ENCODE assay signal across 8 mouse cellular contexts in the genomic region with DNA sequence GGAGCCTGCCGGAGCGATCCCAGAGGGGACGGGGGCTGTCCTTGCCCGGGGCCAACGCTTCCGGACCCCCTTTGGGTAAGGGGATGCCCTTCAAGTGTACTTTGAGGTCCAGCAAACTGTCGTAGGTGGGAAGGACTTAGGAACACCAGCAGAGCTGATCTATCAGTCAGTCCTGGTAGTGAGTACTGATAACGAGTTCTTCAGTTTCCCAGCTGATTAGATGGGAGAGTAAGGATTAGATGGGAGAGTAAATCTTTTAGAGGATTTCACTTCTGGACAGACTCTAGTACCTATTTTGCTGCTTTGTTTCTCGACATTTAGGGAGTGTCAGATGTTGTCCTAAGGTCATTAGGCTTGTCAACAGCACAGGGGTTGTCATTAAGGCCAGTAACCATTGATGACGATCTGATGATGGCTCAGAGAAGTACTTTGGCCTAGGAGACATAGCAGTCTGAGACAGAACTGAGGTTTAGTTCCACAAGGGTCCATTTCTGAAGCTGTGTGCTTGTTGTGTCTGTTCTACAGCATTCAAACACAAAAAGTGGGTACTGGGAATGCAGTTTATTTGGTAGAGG. TPM values are rescaled to one million over a fixed set of nuclear protein-coding genes. Genes with fewer than 3 reads are reported as not detected.
A peak's percentile ranks its signal among the peaks of the same experiment; 100 is the strongest.
DNase-seq lines count a peak whose midpoint lies in the region; ATAC-seq and TF ChIP-seq lines count a peak whose summit lies in the region.

No protein-coding gene starts in this region.

- no peak for TF ChIP-seq POLR2A in olfactory bulb, adult 2 months (IDR thresholded peaks at IDR 0.05; ENCODE audit: insufficient read depth, low read depth, low read length)

- no peaks in the 10 kb centered on the region for H3K27me3 ChIP-seq in lung, embryonic 14.5 days (ENCODE audit: insufficient read depth, low read length)
- H3K27me3 ChIP-seq in embryonic facial prominence, embryonic 10.5 days (replicated peaks; ENCODE audit: low read depth, poor library complexity, severe bottlenecking) = no peaks in the 10 kb centered on the region
- H3K27me3 ChIP-seq in intestine, embryonic 15.5 days (replicated peaks) = no peaks in the 10 kb centered on the region

- peak; percentile 3 for DNase-seq in lung, embryonic 14.5 days
- DNase-seq in lung, postnatal 25 days (ENCODE audit: low spot score) = no peak
- no peak for DNase-seq in embryonic facial prominence, embryonic 10.5 days (ENCODE audit: low spot score)
- DNase-seq in adrenal gland, postnatal 25 days = no peak
- DNase-seq in frontal cortex, postnatal 36 days (ENCODE audit: low spot score in 2 of 2) = no peak
- no peak for DNase-seq in layer of hippocampus, adult 9-11 months

- H3K36me3 ChIP-seq in lung, embryonic 14.5 days (ENCODE audit: insufficient read depth) = 0 out of 2 replicates have a peak, but pooled peaks cover 10% of the 10 kb centered on the region
- H3K36me3 ChIP-seq in embryonic facial prominence, embryonic 10.5 days (replicated peaks) = peaks cover 24% of the 10 kb centered on the region
- H3K36me3 ChIP-seq in intestine, embryonic 15.5 days = no peaks in the 10 kb centered on the region

- 0 out of 2 replicates have a peak, but pooled peaks cover 2% of the 10 kb centered on the region for H3K4me1 ChIP-seq in lung, embryonic 14.5 days (ENCODE audit: insufficient read depth)
- peaks cover 14% of the 10 kb centered on the region for H3K4me1 ChIP-seq in embryonic facial prominence, embryonic 10.5 days
- peaks cover 5% of the 10 kb centered on the region for H3K4me1 ChIP-seq in intestine, embryonic 15.5 days (replicated peaks)
- peaks cover 6% of the 10 kb centered on the region for H3K4me1 ChIP-seq in olfactory bulb, adult 2 months (ENCODE audit: control insufficient read depth, insufficient read depth, low read length)

- under 1% methylated on average over 10 of the region's 10 CpGs for WGBS in lung, embryonic 14.5 days
- under 1% methylated on average over 10 of the region's 10 CpGs for WGBS in embryonic facial prominence, embryonic 10.5 days
- WGBS in intestine, embryonic 15.5 days = under 1% methylated on average over 10 of the region's 10 CpGs
- WGBS in olfactory bulb, adult 2 months = under 1% methylated on average over 10 of the region's 10 CpGs

- no peak for ATAC-seq in lung, embryonic 14.5 days (ENCODE audit: insufficient read depth)
- ATAC-seq in intestine, embryonic 15.5 days = peak; percentile 65

- no peak for TF ChIP-seq CTCF in lung, embryonic 14.5 days (IDR thresholded peaks at IDR 0.05; ENCODE audit: low read depth)
- no peak for TF ChIP-seq CTCF in olfactory bulb, adult 2 months (IDR thresholded peaks at IDR 0.05; ENCODE audit: insufficient read depth, low read depth, low read length)

- peak overlapping the region; percentile 95 for H3K9ac ChIP-seq in lung, embryonic 14.5 days
- peak overlapping the region; percentile 97 for H3K9ac ChIP-seq in intestine, embryonic 15.5 days

- no peaks in the 10 kb centered on the region for H3K9me3 ChIP-seq in lung, embryonic 14.5 days (ENCODE audit: low read depth, low read length)
- no peaks in the 10 kb centered on the region for H3K9me3 ChIP-seq in embryonic facial prominence, embryonic 10.5 days
- H3K9me3 ChIP-seq in intestine, embryonic 15.5 days = no peaks in the 10 kb centered on the region

- H3K27ac ChIP-seq in lung, embryonic 14.5 days (ENCODE audit: low read depth) = peak overlapping the region; percentile 75; the same call in 1 of the 2 replicates
- peak overlapping the region; percentile 95 for H3K27ac ChIP-seq in embryonic facial prominence, embryonic 10.5 days (replicated peaks)
- H3K27ac ChIP-seq in intestine, embryonic 15.5 days = peak overlapping the region; percentile 79
- H3K27ac ChIP-seq in olfactory bulb, adult 2 months (ENCODE audit: insufficient read depth, low read depth, low read length) = no peak overlapping the region

- peak overlapping the region; percentile 94 for H3K4me3 ChIP-seq in lung, embryonic 14.5 days (ENCODE audit: low read depth, low read length)
- H3K4me3 ChIP-seq in embryonic facial prominence, embryonic 10.5 days = peak overlapping the region; percentile 94
- H3K4me3 ChIP-seq in intestine, embryonic 15.5 days (replicated peaks) = peak overlapping the region; percentile 74
- peak overlapping the region; percentile 93 for H3K4me3 ChIP-seq in olfactory bulb, adult 2 months (ENCODE audit: insufficient read depth, low read depth, low read length)

- H3K4me2 ChIP-seq in lung, embryonic 14.5 days = peak overlapping the region; percentile 70
- peak overlapping the region; percentile 64 for H3K4me2 ChIP-seq in intestine, embryonic 15.5 days (replicated peaks)

RNA-seq across cellular contexts. Expression of a gene that starts 5.2 kb away (rescaled TPM):
- 7.2 and 9.0 TPM in 2 replicates for polyA plus RNA-seq in lung, embryonic 14.5 days (2014; fragmentation: Nextera tagmentation; extraction: Ambion mirVana)
- polyA plus RNA-seq in embryonic facial prominence, embryonic 10.5 days (2016; fragmentation: Nextera tagmentation; extraction: Ambion mirVana) = 6.9 and 8.5 TPM in 2 replicates
- 6.3 and 6.7 TPM in 2 replicates for polyA plus RNA-seq in intestine, embryonic 15.5 days (2015; fragmentation: Nextera tagmentation; extraction: Ambion mirVana)
- polyA plus RNA-seq in olfactory bulb, adult 2 months (2012; ENCODE audit: insufficient read depth, insufficient read length, low replicate concordance, missing spikeins) = not detected in 2 replicates
- 6.9 and 8.5 TPM in 2 replicates for total RNA-seq in adrenal gland, postnatal 25 days (2021)

RNA-seq across cellular contexts. Expression of a gene that starts 28.1 kb away (rescaled TPM):
- polyA plus RNA-seq in lung, embryonic 14.5 days (2014; fragmentation: Nextera tagmentation; extraction: Ambion mirVana) = 102 and 112 TPM in 2 replicates
- polyA plus RNA-seq in embryonic facial prominence, embryonic 10.5 days (2016; fragmentation: Nextera tagmentation; extraction: Ambion mirVana) = 101 TPM in 2 replicates
- polyA plus RNA-seq in intestine, embryonic 15.5 days (2015; fragmentation: Nextera tagmentation; extraction: Ambion mirVana) = 117 and 132 TPM in 2 replicates
- polyA plus RNA-seq in olfactory bulb, adult 2 months (2012; ENCODE audit: insufficient read depth, insufficient read length, low replicate concordance, missing spikeins) = 392 TPM in 1 of 2 replicates, not detected in the other
- 291 and 342 TPM in 2 replicates for total RNA-seq in adrenal gland, postnatal 25 days (2021)

RNA-seq across cellular contexts. Expression of a gene that starts 43.4 kb away (rescaled TPM):
- polyA plus RNA-seq in lung, embryonic 14.5 days (2014; fragmentation: Nextera tagmentation; extraction: Ambion mirVana) = 91.8 and 97.9 TPM in 2 replicates
- 118 and 122 TPM in 2 replicates for polyA plus RNA-seq in embryonic facial prominence, embryonic 10.5 days (2016; fragmentation: Nextera tagmentation; extraction: Ambion mirVana)
- 65.9 and 67.6 TPM in 2 replicates for polyA plus RNA-seq in intestine, embryonic 15.5 days (2015; fragmentation: Nextera tagmentation; extraction: Ambion mirVana)
- polyA plus RNA-seq in olfactory bulb, adult 2 months (2012; ENCODE audit: insufficient read depth, insufficient read length, low replicate concordance, missing spikeins) = not detected in 2 replicates
- total RNA-seq in adrenal gland, postnatal 25 days (2021) = 26.0 and 28.0 TPM in 2 replicates
